Mouse (Mus musculus) intestine, postnatal 0 days (tissue): Measurements from ENCODE around the gene Accs. TPM values are rescaled to one million over a fixed set of nuclear protein-coding genes. Genes with fewer than 3 reads are reported as not detected.

Experiments
- ATAC-seq: fragments of 200-750 bp; cut with Nextera tagmentation; 2 replicates; pipeline ENCODE4 v1.8.0; 2017; ENCODE audit warnings: mild to moderate bottlenecking, moderate TSS enrichment, moderate library complexity
- H3K27ac ChIP-seq: fragments of 300-500 bp; sonication (generic); 2 replicates; pipeline ENCODE4 v1.5.1; 2014; ENCODE audit warnings: mild to moderate bottlenecking, low read depth, low read length, moderate library complexity
- H3K27me3 ChIP-seq: fragments of 300-500 bp; sonication (generic); replicated peaks from 2 replicates; pipeline ENCODE4 v1.6.1; 2014; ENCODE audit warnings: low read length, mixed read lengths; ENCODE audit not compliant: control insufficient read depth, insufficient read depth
- H3K36me3 ChIP-seq: fragments of 300-500 bp; sonication (generic); 2 replicates; pipeline ENCODE4 v1.6.1; 2014; ENCODE audit warnings: mild to moderate bottlenecking, moderate library complexity; ENCODE audit not compliant: control insufficient read depth, insufficient read depth
- H3K4me1 ChIP-seq: fragments of 300-500 bp; sonication (generic); replicated peaks from 2 replicates; pipeline ENCODE4 v1.6.1; 2014; ENCODE audit warnings: antibody characterized with exemption, low read length, mixed read lengths; ENCODE audit not compliant: control insufficient read depth, insufficient read depth
- H3K4me2 ChIP-seq: fragments of 300-500 bp; sonication (generic); replicated peaks from 2 replicates; pipeline ENCODE4 v1.6.1; 2014; ENCODE audit warnings: low read depth, mild to moderate bottlenecking, moderate library complexity
- H3K4me3 ChIP-seq: fragments of 300-500 bp; sonication (generic); 2 replicates; pipeline ENCODE4 v1.5.1; 2014; ENCODE audit warnings: low read depth, low read length
- H3K9ac ChIP-seq: fragments of 300-500 bp; sonication (generic); 2 replicates; pipeline ENCODE4 v1.6.1; 2014; ENCODE audit warnings: mild to moderate bottlenecking, low read depth, low read length
- H3K9me3 ChIP-seq: fragments of 300-500 bp; sonication (generic); 2 replicates; pipeline ENCODE4 v1.6.1; 2016; ENCODE audit warnings: mixed run types; ENCODE audit not compliant: control insufficient read depth
- CTCF ChIP-seq: sonication (generic); IDR thresholded peaks from 2 replicates; pipeline ENCODE4 v1.5.1; 2016; ENCODE audit warnings: low read depth, mild to moderate bottlenecking, control low read depth, antibody characterized with exemption, moderate library complexity
- WGBS: fragments of 180-500 bp; shearing (Covaris S2); extraction: QIAGEN DNeasy Blood & Tissue Kit; methylation state at CpG from one replicate; pipeline ENCODE4 v1.1.7; 2014; 5-methylcytosine and 5-hydroxymethylcytosine counted together
- polyA plus RNA-seq: library from polyadenylated mRNA; unstranded; fragments of >200 nt; fragmentation: Nextera tagmentation; extraction: Ambion mirVana; gene quantifications from 2 replicates; pipeline ENCODE4 v1.2.1, GENCODE M21; 2015

The Accs gene
- 7.6 and 8.4 TPM in 2 replicates for polyA plus RNA-seq

GRCm38 (mm10) chr2:93849505-93850089 is at the start of gene Accs:
TSS of gene Accs (minus strand) at chr2:93849943.
- peak within 1 kb of the TSS; percentile 48 for H3K4me3 ChIP-seq
- WGBS, result 0% methylated on average over 28 of the region's 28 CpGs
- peak; percentile 85 for ATAC-seq

GRCm38 (mm10) chr2:93891611-93892280 is 42.0 kb upstream of the Accs start:
- no peak overlapping the region for H3K4me3 ChIP-seq
- 29% methylated on average over 8 of the region's 9 CpGs for WGBS
- H3K27me3 ChIP-seq, result no peaks in the 10 kb centered on the region
- H3K9ac ChIP-seq, result no peak overlapping the region
- no peak for TF ChIP-seq CTCF
- no peak overlapping the region for H3K4me2 ChIP-seq
- ATAC-seq, result no peak
- H3K27ac ChIP-seq, result no peak overlapping the region
- no peaks in the 10 kb centered on the region for H3K4me1 ChIP-seq
- no peaks in the 10 kb centered on the region for H3K9me3 ChIP-seq
- no peaks in the 10 kb centered on the region for H3K36me3 ChIP-seq

More at GRCm38 (mm10) chr2:93849505-93850089, at the start of gene Accs:
- Histone ChIP-seq H3K27ac (peak within 1 kb of the TSS; percentile 80), H3K27me3 (no peaks in the 10 kb centered on the region), H3K4me2 (peak within 1 kb of the TSS; percentile 75), H3K4me1 (peaks cover 4% of the 10 kb centered on the region; the same call in 1 of the 2 replicates), H3K9ac (peak within 1 kb of the TSS; percentile 61), H3K36me3 (peaks cover 13% of the 10 kb centered on the region), H3K9me3 (no peaks in the 10 kb centered on the region)
- peak; percentile 79 for TF ChIP-seq CTCF

- no peaks in the 10 kb centered on the region for H3K4me1 ChIP-seq
- H3K4me3 ChIP-seq, result no peak overlapping the region
- no peak overlapping the region for H3K4me2 ChIP-seq
- H3K9ac ChIP-seq, result no peak overlapping the region
- H3K9me3 ChIP-seq, result no peaks in the 10 kb centered on the region
- TF ChIP-seq CTCF, result no peak
- WGBS, result 74% methylated on average over 8 of the region's 8 CpGs
- H3K36me3 ChIP-seq, result no peaks in the 10 kb centered on the region
- no peak for ATAC-seq
- no peaks in the 10 kb centered on the region for H3K27me3 ChIP-seq
- no peak overlapping the region for H3K27ac ChIP-seq
Measured at GRCm38 (mm10) chr2:93890143-93890542, 40.4 kb upstream of the Accs start.

- no peak overlapping the region for H3K9ac ChIP-seq
- WGBS, result 84% methylated on average over 7 of the region's 7 CpGs
- no peaks in the 10 kb centered on the region for H3K36me3 ChIP-seq
- H3K4me2 ChIP-seq, result no peak overlapping the region
- no peak for TF ChIP-seq CTCF
- no peaks in the 10 kb centered on the region for H3K4me1 ChIP-seq
- ATAC-seq, result no peak
- no peak overlapping the region for H3K4me3 ChIP-seq
- H3K27me3 ChIP-seq, result no peaks in the 10 kb centered on the region
- no peak overlapping the region for H3K27ac ChIP-seq
- no peaks in the 10 kb centered on the region for H3K9me3 ChIP-seq
Measured at GRCm38 (mm10) chr2:93889071-93889470, 39.3 kb upstream of the Accs start.

GRCm38 (mm10) chr2:93888366-93888765 is 38.6 kb upstream of the Accs start:
- Histone ChIP-seq H3K27me3 (no peaks in the 10 kb centered on the region), H3K4me2 (no peak overlapping the region), H3K4me1 (no peaks in the 10 kb centered on the region), H3K36me3 (no peaks in the 10 kb centered on the region), H3K9ac (no peak overlapping the region), H3K27ac (no peak overlapping the region), H3K9me3 (no peaks in the 10 kb centered on the region), H3K4me3 (no peak overlapping the region)
- 83% methylated on average over 6 of the region's 6 CpGs for WGBS
- TF ChIP-seq CTCF, result no peak
- no peak for ATAC-seq

GRCm38 (mm10) chr2:93887273-93887672 is 37.5 kb upstream of the Accs start:
- ATAC-seq, result no peak
- H3K4me3 ChIP-seq, result no peak overlapping the region
- no peaks in the 10 kb centered on the region for H3K9me3 ChIP-seq
- H3K4me1 ChIP-seq, result no peaks in the 10 kb centered on the region
- no peak overlapping the region for H3K4me2 ChIP-seq
- no peak for TF ChIP-seq CTCF
- H3K36me3 ChIP-seq, result no peaks in the 10 kb centered on the region
- H3K27ac ChIP-seq, result no peak overlapping the region
- WGBS, result 50% methylated on average over 11 of the region's 11 CpGs
- no peak overlapping the region for H3K9ac ChIP-seq
- no peaks in the 10 kb centered on the region for H3K27me3 ChIP-seq
